ENCODE assay signal across 7 mouse cellular contexts in genomic region chr12:15811682-15812081, GRCm38 (mm10). TPM values are rescaled to one million over a fixed set of nuclear protein-coding genes. Genes with fewer than 3 reads are reported as not detected.
DNase-seq lines count a peak whose midpoint lies in the region; ATAC-seq and TF ChIP-seq lines count a peak whose summit lies in the region.

No protein-coding gene starts in this region.

- peak overlapping the region; percentile 58 for H3K4me2 ChIP-seq in heart, embryonic 11.5 days
- peak overlapping the region; percentile 83 for H3K4me2 ChIP-seq in kidney, embryonic 15.5 days
- peak overlapping the region; percentile 85 for H3K4me2 ChIP-seq in midbrain, embryonic 16.5 days (ENCODE audit: low read length)

- no peak overlapping the region for H3ac ChIP-seq in C2C12 (ENCODE audit: control insufficient read depth, insufficient read length, low read depth)

- TF ChIP-seq CTCF in C2C12 (IDR thresholded peaks at IDR 0.05; ENCODE audit: control insufficient read depth, insufficient read depth, insufficient read length): no peak

- H3K4me1 ChIP-seq in heart, embryonic 11.5 days (ENCODE audit: control insufficient read depth, insufficient read depth, low read length): peaks cover 19% of the 10 kb centered on the region
- H3K4me1 ChIP-seq in kidney, embryonic 15.5 days: peaks cover 36% of the 10 kb centered on the region
- H3K4me1 ChIP-seq in midbrain, embryonic 16.5 days (ENCODE audit: control insufficient read depth, insufficient read depth, low read length): peaks cover 33% of the 10 kb centered on the region

- H3K27me3 ChIP-seq in C2C12 (ENCODE audit: control insufficient read depth, insufficient read depth, insufficient read length): no peaks in the 10 kb centered on the region
- no peaks in the 10 kb centered on the region for H3K27me3 ChIP-seq in heart, embryonic 11.5 days (ENCODE audit: control insufficient read depth, insufficient read depth, low read length)
- no peaks in the 10 kb centered on the region for H3K27me3 ChIP-seq in kidney, embryonic 15.5 days
- no peaks in the 10 kb centered on the region for H3K27me3 ChIP-seq in midbrain, embryonic 16.5 days (ENCODE audit: control insufficient read depth, insufficient read depth, low read depth, low read length)

- 22% methylated on average over 4 of the region's 4 CpGs for WGBS in heart, embryonic 11.5 days (ENCODE audit: insufficient replicate concordance)
- WGBS in kidney, embryonic 15.5 days: 18% methylated on average over 4 of the region's 4 CpGs
- WGBS in midbrain, embryonic 16.5 days: 1% methylated on average over 4 of the region's 4 CpGs

- peaks cover 3% of the 10 kb centered on the region for H3K79me3 ChIP-seq in C2C12 (ENCODE audit: low read depth)

- H3K9ac ChIP-seq in heart, embryonic 11.5 days (ENCODE audit: low read depth, low read length): peak overlapping the region; percentile 44
- H3K9ac ChIP-seq in kidney, embryonic 15.5 days: no peak overlapping the region
- peak overlapping the region; percentile 98 for H3K9ac ChIP-seq in midbrain, embryonic 16.5 days (ENCODE audit: low read depth, low read length)

- peak overlapping the region; percentile 18; the same call in 1 of the 2 replicates for H3K27ac ChIP-seq in heart, embryonic 11.5 days (ENCODE audit: low read depth, low read length)
- peak overlapping the region; percentile 97; the same call in 1 of the 2 replicates for H3K27ac ChIP-seq in kidney, embryonic 15.5 days
- H3K27ac ChIP-seq in midbrain, embryonic 16.5 days (ENCODE audit: low read length): peak overlapping the region; percentile 77

- no peak for ATAC-seq in heart, embryonic 11.5 days (replicated peaks; ENCODE audit: insufficient number of reproducible peaks, low FRiP score, low TSS enrichment)
- no peak for ATAC-seq in kidney, embryonic 15.5 days (replicated peaks; ENCODE audit: low FRiP score)
- no peak for ATAC-seq in midbrain, embryonic 16.5 days

- no peaks in the 10 kb centered on the region for H3K9me3 ChIP-seq in heart, embryonic 11.5 days (replicated peaks; ENCODE audit: control insufficient read depth, low read length)
- no peaks in the 10 kb centered on the region for H3K9me3 ChIP-seq in kidney, embryonic 15.5 days (replicated peaks)
- no peaks in the 10 kb centered on the region for H3K9me3 ChIP-seq in midbrain, embryonic 16.5 days (replicated peaks; ENCODE audit: control insufficient read depth, low read length, poor library complexity, severe bottlenecking)

- H3K79me2 ChIP-seq in C2C12 (ENCODE audit: control insufficient read depth, insufficient read depth): peaks cover 34% of the 10 kb centered on the region

- H3K36me3 ChIP-seq in C2C12 (ENCODE audit: control insufficient read depth, insufficient read depth): peaks cover 5% of the 10 kb centered on the region
- H3K36me3 ChIP-seq in heart, embryonic 11.5 days (ENCODE audit: control insufficient read depth, insufficient read depth, low read length): peaks cover 14% of the 10 kb centered on the region
- H3K36me3 ChIP-seq in kidney, embryonic 15.5 days: peaks cover 32% of the 10 kb centered on the region
- peaks cover 6% of the 10 kb centered on the region for H3K36me3 ChIP-seq in midbrain, embryonic 16.5 days (ENCODE audit: control insufficient read depth, insufficient read depth, low read length)

- DNase-seq in R1 (ENCODE audit: low read depth, low spot score): peak; percentile 18
- DNase-seq in urinary bladder, postnatal 25 days (ENCODE audit: low spot score): no peak
- DNase-seq in yolk sac, embryonic 10.5 days (ENCODE audit: low spot score): no peak

- H3K4me3 ChIP-seq in C2C12 (ENCODE audit: insufficient read depth, poor library complexity, severe bottlenecking): no peak overlapping the region
- peak overlapping the region; percentile 63 for H3K4me3 ChIP-seq in heart, embryonic 11.5 days (ENCODE audit: low read depth, low read length)
- peak overlapping the region; percentile 81 for H3K4me3 ChIP-seq in kidney, embryonic 15.5 days (replicated peaks)
- peak overlapping the region; percentile 77 for H3K4me3 ChIP-seq in midbrain, embryonic 16.5 days (ENCODE audit: low read depth, low read length)

TF ChIP-seq in C2C12, 6 proteins besides CTCF, POLR2A, EP300 and RAD21:
- no peak for TF ChIP-seq CEBPB (IDR thresholded peaks at IDR 0.05; ENCODE audit: low read depth)
- peak; percentile 94 for TF ChIP-seq MYOD1 (IDR thresholded peaks at IDR 0.05; ENCODE audit: control insufficient read depth, insufficient read length, low read depth)
- TF ChIP-seq MYOG (IDR thresholded peaks at IDR 0.05; ENCODE audit: control insufficient read depth, extremely low read depth, insufficient read length): no peak
- TF ChIP-seq USF1 (IDR thresholded peaks at IDR 0.05; ENCODE audit: low read depth): no peak
- no peak for TF ChIP-seq FOSL1 (IDR thresholded peaks at IDR 0.05; ENCODE audit: insufficient read depth, low read length, poor library complexity, severe bottlenecking)
- no peak for TF ChIP-seq MAX (IDR thresholded peaks at IDR 0.05)

RNA-seq across cellular contexts. Expression of gene Trib2, which starts 5.0 kb away (rescaled TPM):
- 1.8 TPM for polyA plus RNA-seq in C2C12 (2012; fragmentation: generic; extraction: Trizol)
- polyA plus RNA-seq in heart, embryonic 11.5 days (2014; fragmentation: Nextera tagmentation; extraction: Ambion mirVana): 45.4 and 53.5 TPM in 2 replicates
- 54.8 and 56.1 TPM in 2 replicates for polyA plus RNA-seq in kidney, embryonic 15.5 days (2015; fragmentation: Nextera tagmentation; extraction: Ambion mirVana)
- polyA plus RNA-seq in midbrain, embryonic 16.5 days (2015; fragmentation: Nextera tagmentation; extraction: Ambion mirVana): 146 and 148 TPM in 2 replicates

Comparison
In these comparisons a context has a peak if more than half of its experiments do, and no peak if none do; other contexts are left out.
1. H3K27ac ChIP-seq: peak in every context shown above with its lines; median percentile 97 in kidney, embryonic 15.5 days; 77 in midbrain, embryonic 16.5 days; 18 in heart, embryonic 11.5 days.
2. RNA of gene Trib2, which starts 5.0 kb away (polyA plus RNA-seq): 146 to 148 TPM in midbrain, embryonic 16.5 days, 54.8 to 56.1 TPM in kidney, embryonic 15.5 days and 45.4 to 53.5 TPM in heart, embryonic 11.5 days; 1.8 TPM in C2C12 (single experiment); every median in the first group is over 10 times any median in the second.
3. Peak in every context shown above with its lines, with median percentiles within 50 percentile points of each other: H3K4me2 ChIP-seq.